8 mouse cellular contexts compared by ENCODE assay signal in the genomic region with DNA sequence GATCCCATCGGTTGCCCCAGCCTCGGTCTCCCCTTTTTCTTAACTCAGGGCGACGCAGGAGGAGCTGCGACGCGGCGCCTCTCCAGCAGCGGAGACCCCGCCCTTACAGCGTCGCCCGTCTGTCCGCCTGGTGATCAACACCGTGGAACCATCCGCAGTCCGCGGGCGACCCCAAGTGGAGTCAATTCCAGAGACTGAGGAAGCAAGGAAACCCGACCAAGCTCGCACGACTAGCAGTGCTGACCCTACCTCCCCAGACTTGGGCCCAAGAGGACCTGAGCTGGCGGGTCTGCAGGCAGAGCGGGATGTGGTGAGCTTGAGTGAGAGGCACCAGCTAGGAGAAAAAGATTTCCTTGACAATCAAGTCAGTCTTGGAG. TPM values are rescaled to one million over a fixed set of nuclear protein-coding genes. Genes with fewer than 3 reads are reported as not detected.
DNase-seq lines count a peak whose midpoint lies in the region; ATAC-seq lines count a peak whose summit lies in the region.

No protein-coding gene starts in this region.

- peak overlapping the region; percentile 63 for H3K9ac ChIP-seq in heart, embryonic 13.5 days
- peak overlapping the region; percentile 43 for H3K9ac ChIP-seq in kidney, embryonic 16.5 days (replicated peaks; ENCODE audit: low read length)
- H3K9ac ChIP-seq in limb, embryonic 15.5 days, result 0 out of 2 replicates have a peak overlapping the region, but pooled peaks have one; percentile 26
- H3K9ac ChIP-seq in midbrain, embryonic 16.5 days (ENCODE audit: low read depth, low read length), result peak overlapping the region; percentile 56
- H3K9ac ChIP-seq in stomach, embryonic 15.5 days, result no peak overlapping the region

- under 1% methylated on average over 24 of the region's 24 CpGs for WGBS in forebrain, embryonic 10.5 days
- WGBS in heart, embryonic 13.5 days, result 1% methylated on average over 24 of the region's 24 CpGs
- 2% methylated on average over 24 of the region's 24 CpGs for WGBS in kidney, embryonic 16.5 days
- under 1% methylated on average over 24 of the region's 24 CpGs for WGBS in limb, embryonic 15.5 days
- under 1% methylated on average over 24 of the region's 24 CpGs for WGBS in midbrain, embryonic 16.5 days
- WGBS in stomach, embryonic 15.5 days, result 1% methylated on average over 24 of the region's 24 CpGs

- H3K27me3 ChIP-seq in forebrain, embryonic 10.5 days (ENCODE audit: poor library complexity, severe bottlenecking), result peaks cover 77% of the 10 kb centered on the region
- H3K27me3 ChIP-seq in heart, embryonic 13.5 days (replicated peaks), result peaks cover 71% of the 10 kb centered on the region
- H3K27me3 ChIP-seq in kidney, embryonic 16.5 days (ENCODE audit: insufficient read depth, low read length), result peaks cover 36% of the 10 kb centered on the region
- peaks cover 50% of the 10 kb centered on the region for H3K27me3 ChIP-seq in limb, embryonic 15.5 days
- peaks cover 30% of the 10 kb centered on the region for H3K27me3 ChIP-seq in midbrain, embryonic 16.5 days (ENCODE audit: control insufficient read depth, insufficient read depth, low read depth, low read length)
- peaks cover 15% of the 10 kb centered on the region; the same call in 1 of the 2 replicates for H3K27me3 ChIP-seq in stomach, embryonic 15.5 days (replicated peaks)

- H3K36me3 ChIP-seq in forebrain, embryonic 10.5 days (replicated peaks), result no peaks in the 10 kb centered on the region
- H3K36me3 ChIP-seq in heart, embryonic 13.5 days, result no peaks in the 10 kb centered on the region
- no peaks in the 10 kb centered on the region; the same call in 1 of the 2 replicates for H3K36me3 ChIP-seq in kidney, embryonic 16.5 days (ENCODE audit: insufficient read depth, low read length)
- H3K36me3 ChIP-seq in limb, embryonic 15.5 days, result no peaks in the 10 kb centered on the region
- no peaks in the 10 kb centered on the region for H3K36me3 ChIP-seq in midbrain, embryonic 16.5 days (ENCODE audit: control insufficient read depth, insufficient read depth, low read length)
- no peaks in the 10 kb centered on the region for H3K36me3 ChIP-seq in stomach, embryonic 15.5 days

- peak overlapping the region; percentile 85 for H3K4me2 ChIP-seq in heart, embryonic 13.5 days
- H3K4me2 ChIP-seq in kidney, embryonic 16.5 days (replicated peaks; ENCODE audit: low read depth, low read length), result peak overlapping the region; percentile 69
- H3K4me2 ChIP-seq in limb, embryonic 15.5 days, result peak overlapping the region; percentile 80
- H3K4me2 ChIP-seq in midbrain, embryonic 16.5 days (ENCODE audit: low read length), result peak overlapping the region; percentile 81
- peak overlapping the region; percentile 85 for H3K4me2 ChIP-seq in stomach, embryonic 15.5 days

- H3K27ac ChIP-seq in forebrain, embryonic 10.5 days, result no peak overlapping the region
- H3K27ac ChIP-seq in heart, embryonic 13.5 days (replicated peaks), result no peak overlapping the region
- H3K27ac ChIP-seq in kidney, embryonic 16.5 days (ENCODE audit: low read length), result no peak overlapping the region
- no peak overlapping the region for H3K27ac ChIP-seq in limb, embryonic 15.5 days
- 0 out of 2 replicates have a peak overlapping the region, but pooled peaks have one; percentile 12 for H3K27ac ChIP-seq in midbrain, embryonic 16.5 days (ENCODE audit: low read length)
- no peak overlapping the region for H3K27ac ChIP-seq in stomach, embryonic 15.5 days

- peaks cover 23% of the 10 kb centered on the region for H3K4me1 ChIP-seq in forebrain, embryonic 10.5 days
- peaks cover 16% of the 10 kb centered on the region for H3K4me1 ChIP-seq in heart, embryonic 13.5 days
- H3K4me1 ChIP-seq in kidney, embryonic 16.5 days (ENCODE audit: insufficient read depth, low read length), result 0 out of 2 replicates have a peak, but pooled peaks cover 4% of the 10 kb centered on the region
- peaks cover 11% of the 10 kb centered on the region for H3K4me1 ChIP-seq in limb, embryonic 15.5 days
- peaks cover 7% of the 10 kb centered on the region; the same call in 1 of the 2 replicates for H3K4me1 ChIP-seq in midbrain, embryonic 16.5 days (ENCODE audit: control insufficient read depth, insufficient read depth, low read length)
- H3K4me1 ChIP-seq in stomach, embryonic 15.5 days, result peaks cover 12% of the 10 kb centered on the region; the same call in 1 of the 2 replicates

- H3K4me3 ChIP-seq in forebrain, embryonic 10.5 days, result peak overlapping the region; percentile 46
- peak overlapping the region; percentile 54 for H3K4me3 ChIP-seq in heart, embryonic 13.5 days
- peak overlapping the region; percentile 39 for H3K4me3 ChIP-seq in kidney, embryonic 16.5 days (ENCODE audit: low read length)
- H3K4me3 ChIP-seq in limb, embryonic 15.5 days, result peak overlapping the region; percentile 41
- peak overlapping the region; percentile 50 for H3K4me3 ChIP-seq in midbrain, embryonic 16.5 days (ENCODE audit: low read depth, low read length)
- H3K4me3 ChIP-seq in stomach, embryonic 15.5 days (replicated peaks), result peak overlapping the region; percentile 45

- no peaks in the 10 kb centered on the region for H3K9me3 ChIP-seq in forebrain, embryonic 10.5 days
- no peaks in the 10 kb centered on the region; the same call in 1 of the 2 replicates for H3K9me3 ChIP-seq in heart, embryonic 13.5 days
- no peaks in the 10 kb centered on the region for H3K9me3 ChIP-seq in kidney, embryonic 16.5 days (ENCODE audit: low read length)
- H3K9me3 ChIP-seq in limb, embryonic 15.5 days, result no peaks in the 10 kb centered on the region
- no peaks in the 10 kb centered on the region for H3K9me3 ChIP-seq in midbrain, embryonic 16.5 days (replicated peaks; ENCODE audit: control insufficient read depth, low read length, poor library complexity, severe bottlenecking)
- no peaks in the 10 kb centered on the region for H3K9me3 ChIP-seq in stomach, embryonic 15.5 days

- ATAC-seq in heart, embryonic 13.5 days (ENCODE audit: extremely low read depth, insufficient number of reproducible peaks, low FRiP score, low TSS enrichment), result peak; percentile 67; the same call in 1 of the 2 replicates
- peak; percentile 90 for ATAC-seq in kidney, embryonic 16.5 days (ENCODE audit: low FRiP score, low TSS enrichment)
- peak; percentile 72 for ATAC-seq in limb, embryonic 15.5 days (ENCODE audit: insufficient number of reproducible peaks, low FRiP score, low TSS enrichment, low read depth)
- peak; percentile 88 for ATAC-seq in midbrain, embryonic 16.5 days
- ATAC-seq in stomach, embryonic 15.5 days (ENCODE audit: insufficient read depth, low FRiP score, low read depth), result peak; percentile 86

- DNase-seq in thymus, postnatal 10 days (ENCODE audit: low spot score in 2 of 2), result peak; percentile 24 to 25
- no peak for DNase-seq in thymus, adult 18-20 months
- DNase-seq in forebrain, embryonic 10.5 days (ENCODE audit: extremely low spot score, low spot score), result peak; percentile 79

RNA-seq across cellular contexts. Expression of a gene that starts 10.7 kb away (rescaled TPM):
- polyA plus RNA-seq in forebrain, embryonic 10.5 days (2016; fragmentation: Nextera tagmentation; extraction: Ambion mirVana), result 1.3 and 2.4 TPM in 2 replicates
- polyA plus RNA-seq in heart, embryonic 13.5 days (2015; fragmentation: Nextera tagmentation; extraction: Ambion mirVana), result 3.3 and 4.2 TPM in 2 replicates
- polyA plus RNA-seq in kidney, embryonic 16.5 days (2015; fragmentation: Nextera tagmentation; extraction: Ambion mirVana), result 8.8 and 10.1 TPM in 2 replicates
- polyA plus RNA-seq in limb, embryonic 15.5 days (2015; fragmentation: Nextera tagmentation; extraction: Ambion mirVana), result 11.4 and 13.4 TPM in 2 replicates
- polyA plus RNA-seq in midbrain, embryonic 16.5 days (2015; fragmentation: Nextera tagmentation; extraction: Ambion mirVana), result 12.8 TPM in 2 replicates
- polyA plus RNA-seq in stomach, embryonic 15.5 days (2015; fragmentation: Nextera tagmentation; extraction: Ambion mirVana), result 10.0 and 11.1 TPM in 2 replicates

RNA-seq across cellular contexts. Expression of a gene that starts 25.7 kb away (rescaled TPM):
- polyA plus RNA-seq in forebrain, embryonic 10.5 days (2016; fragmentation: Nextera tagmentation; extraction: Ambion mirVana), result 34.6 and 36.3 TPM in 2 replicates
- 24.7 and 29.9 TPM in 2 replicates for polyA plus RNA-seq in heart, embryonic 13.5 days (2015; fragmentation: Nextera tagmentation; extraction: Ambion mirVana)
- polyA plus RNA-seq in kidney, embryonic 16.5 days (2015; fragmentation: Nextera tagmentation; extraction: Ambion mirVana), result 34.4 and 34.5 TPM in 2 replicates
- polyA plus RNA-seq in limb, embryonic 15.5 days (2015; fragmentation: Nextera tagmentation; extraction: Ambion mirVana), result 25.4 and 25.6 TPM in 2 replicates
- polyA plus RNA-seq in midbrain, embryonic 16.5 days (2015; fragmentation: Nextera tagmentation; extraction: Ambion mirVana), result 43.2 and 45.6 TPM in 2 replicates
- polyA plus RNA-seq in stomach, embryonic 15.5 days (2015; fragmentation: Nextera tagmentation; extraction: Ambion mirVana), result 27.2 and 27.7 TPM in 2 replicates

RNA-seq across cellular contexts. Expression of a gene that starts 30.3 kb away (rescaled TPM):
- polyA plus RNA-seq in forebrain, embryonic 10.5 days (2016; fragmentation: Nextera tagmentation; extraction: Ambion mirVana), result 34.2 and 34.8 TPM in 2 replicates
- polyA plus RNA-seq in heart, embryonic 13.5 days (2015; fragmentation: Nextera tagmentation; extraction: Ambion mirVana), result 29.2 and 33.9 TPM in 2 replicates
- 22.1 and 31.6 TPM in 2 replicates for polyA plus RNA-seq in kidney, embryonic 16.5 days (2015; fragmentation: Nextera tagmentation; extraction: Ambion mirVana)
- 35.9 and 46.8 TPM in 2 replicates for polyA plus RNA-seq in limb, embryonic 15.5 days (2015; fragmentation: Nextera tagmentation; extraction: Ambion mirVana)
- polyA plus RNA-seq in midbrain, embryonic 16.5 days (2015; fragmentation: Nextera tagmentation; extraction: Ambion mirVana), result 35.6 and 44.7 TPM in 2 replicates
- polyA plus RNA-seq in stomach, embryonic 15.5 days (2015; fragmentation: Nextera tagmentation; extraction: Ambion mirVana), result 51.7 and 53.6 TPM in 2 replicates

RNA-seq across cellular contexts. Expression of a gene that starts 45.0 kb away (rescaled TPM):
- polyA plus RNA-seq in forebrain, embryonic 10.5 days (2016; fragmentation: Nextera tagmentation; extraction: Ambion mirVana), result 4.3 and 4.5 TPM in 2 replicates
- 610 and 755 TPM in 2 replicates for polyA plus RNA-seq in heart, embryonic 13.5 days (2015; fragmentation: Nextera tagmentation; extraction: Ambion mirVana)
- 20.9 and 21.6 TPM in 2 replicates for polyA plus RNA-seq in kidney, embryonic 16.5 days (2015; fragmentation: Nextera tagmentation; extraction: Ambion mirVana)
- 229 and 541 TPM in 2 replicates for polyA plus RNA-seq in limb, embryonic 15.5 days (2015; fragmentation: Nextera tagmentation; extraction: Ambion mirVana)
- 3.2 and 3.6 TPM in 2 replicates for polyA plus RNA-seq in midbrain, embryonic 16.5 days (2015; fragmentation: Nextera tagmentation; extraction: Ambion mirVana)
- 25.5 and 33.1 TPM in 2 replicates for polyA plus RNA-seq in stomach, embryonic 15.5 days (2015; fragmentation: Nextera tagmentation; extraction: Ambion mirVana)

RNA-seq across cellular contexts. Expression of a gene that starts 52.9 kb away (rescaled TPM):
- 1.8 and 1.9 TPM in 2 replicates for polyA plus RNA-seq in forebrain, embryonic 10.5 days (2016; fragmentation: Nextera tagmentation; extraction: Ambion mirVana)
- 2,083 and 2,324 TPM in 2 replicates for polyA plus RNA-seq in heart, embryonic 13.5 days (2015; fragmentation: Nextera tagmentation; extraction: Ambion mirVana)
- 5.8 and 6.1 TPM in 2 replicates for polyA plus RNA-seq in kidney, embryonic 16.5 days (2015; fragmentation: Nextera tagmentation; extraction: Ambion mirVana)
- polyA plus RNA-seq in limb, embryonic 15.5 days (2015; fragmentation: Nextera tagmentation; extraction: Ambion mirVana), result 4.7 and 5.2 TPM in 2 replicates
- polyA plus RNA-seq in midbrain, embryonic 16.5 days (2015; fragmentation: Nextera tagmentation; extraction: Ambion mirVana), result 1.8 TPM in 2 replicates
- 5.4 and 6.4 TPM in 2 replicates for polyA plus RNA-seq in stomach, embryonic 15.5 days (2015; fragmentation: Nextera tagmentation; extraction: Ambion mirVana)

Comparison
In these comparisons a context has a peak if more than half of its experiments do, and no peak if none do; other contexts are left out.
1. DNase-seq: peak in thymus, postnatal 10 days (2 of 2) and forebrain, embryonic 10.5 days (single experiment); none in thymus, adult 18-20 months (0 of 2).
2. Peak in every context shown above with its lines, with median percentiles within 50 percentile points of each other: H3K4me3 ChIP-seq, ATAC-seq and H3K4me2 ChIP-seq.